In genomic region chr6:83796686-83797085, GRCm38 (mm10) we compare ENCODE assay signal across 19 mouse cellular contexts. TPM values are rescaled to one million over a fixed set of nuclear protein-coding genes. Genes with fewer than 3 reads are reported as not detected.
A peak's percentile ranks its signal among the peaks of the same experiment; 100 is the strongest.
DNase-seq lines count a peak whose midpoint lies in the region; ATAC-seq lines count a peak whose summit lies in the region.
"Had no signal": no experiment of that assay in that cellular context is flagged by ENCODE, and none has a peak within 500 bp of the region (broad histone marks: within the 10 kb centered on the region; RNA-seq: fewer than 3 reads in every experiment).

No protein-coding gene starts in this region.

- H3K27me3 ChIP-seq in kidney, embryonic 16.5 days (ENCODE audit: insufficient read depth, low read length) = no peaks in the 10 kb centered on the region
- H3K27me3 ChIP-seq in neural tube, embryonic 13.5 days = no peaks in the 10 kb centered on the region
- H3K27me3 ChIP-seq: embryonic facial prominence, embryonic 15.5 days; forebrain, embryonic 13.5 days; limb, embryonic 15.5 days; midbrain, embryonic 12.5 days; neural tube, embryonic 12.5 days had no signal

- no peaks in the 10 kb centered on the region for H3K9me3 ChIP-seq in kidney, embryonic 16.5 days (ENCODE audit: low read length)
- H3K9me3 ChIP-seq in neural tube, embryonic 13.5 days = no peaks in the 10 kb centered on the region
- H3K9me3 ChIP-seq: embryonic facial prominence, embryonic 15.5 days; forebrain, embryonic 13.5 days; G1E; limb, embryonic 15.5 days; midbrain, embryonic 12.5 days; neural tube, embryonic 12.5 days had no signal

- peak; percentile 53 for DNase-seq in kidney, adult 11 months
- DNase-seq in neural tube, embryonic 10.5 days (ENCODE audit: extremely low spot score, low spot score) = no peak
- DNase-seq in kidney, postnatal 36 days = peak; percentile 51 to 60
- no peak for DNase-seq in cerebellum, adult 8-10 months
- no peak for DNase-seq in cerebellum, postnatal 36 days
- DNase-seq: gastrocnemius, adult 2 months; heart, postnatal 10 days; lung, postnatal 14 days had no signal

- H3K27ac ChIP-seq in kidney, embryonic 16.5 days (ENCODE audit: low read length) = no peak overlapping the region
- H3K27ac ChIP-seq in neural tube, embryonic 13.5 days (replicated peaks) = no peak overlapping the region
- H3K27ac ChIP-seq: embryonic facial prominence, embryonic 15.5 days; forebrain, embryonic 13.5 days; gastrocnemius, adult 2 months; limb, embryonic 15.5 days; midbrain, embryonic 12.5 days; neural tube, embryonic 12.5 days had no signal

- ATAC-seq in kidney, embryonic 16.5 days (ENCODE audit: low FRiP score, low TSS enrichment) = no peak
- no peak for ATAC-seq in neural tube, embryonic 13.5 days (ENCODE audit: low read depth)
- ATAC-seq in erythroblast, adult 5-6 weeks (replicated peaks; ENCODE audit: low FRiP score, poor library complexity, severe bottlenecking) = no peak
- ATAC-seq: forebrain, embryonic 13.5 days had no signal

- no peak overlapping the region for H3K9ac ChIP-seq in kidney, embryonic 16.5 days (replicated peaks; ENCODE audit: low read length)
- no peak overlapping the region for H3K9ac ChIP-seq in neural tube, embryonic 13.5 days
- H3K9ac ChIP-seq: embryonic facial prominence, embryonic 15.5 days; forebrain, embryonic 13.5 days; limb, embryonic 15.5 days; midbrain, embryonic 12.5 days; neural tube, embryonic 12.5 days had no signal

- H3K4me2 ChIP-seq in kidney, embryonic 16.5 days (replicated peaks; ENCODE audit: low read depth, low read length) = no peak overlapping the region
- peak overlapping the region; percentile 68; the same call in 1 of the 2 replicates for H3K4me2 ChIP-seq in neural tube, embryonic 13.5 days

- H3K4me1 ChIP-seq in kidney, embryonic 16.5 days (ENCODE audit: insufficient read depth, low read length) = peaks cover 7% of the 10 kb centered on the region; the same call in 1 of the 2 replicates
- H3K4me1 ChIP-seq in neural tube, embryonic 13.5 days (replicated peaks) = peaks cover 21% of the 10 kb centered on the region

- H3K36me3 ChIP-seq in kidney, embryonic 16.5 days (ENCODE audit: insufficient read depth, low read length) = peaks cover 17% of the 10 kb centered on the region
- peaks cover 38% of the 10 kb centered on the region for H3K36me3 ChIP-seq in neural tube, embryonic 13.5 days

- WGBS in kidney, embryonic 16.5 days = 62% methylated on average over 3 of the region's 3 CpGs
- WGBS in neural tube, embryonic 13.5 days = 60% methylated on average over 3 of the region's 3 CpGs

- no peak overlapping the region for H3K4me3 ChIP-seq in kidney, embryonic 16.5 days (ENCODE audit: low read length)
- H3K4me3 ChIP-seq in neural tube, embryonic 13.5 days = no peak overlapping the region
- H3K4me3 ChIP-seq: embryonic facial prominence, embryonic 15.5 days; forebrain, embryonic 13.5 days; gastrocnemius, adult 2 months; limb, embryonic 15.5 days; midbrain, embryonic 12.5 days; neural tube, embryonic 12.5 days had no signal

RNA-seq across cellular contexts. Expression of gene Nagk, which starts 1.9 kb away (rescaled TPM):
- 60.7 and 60.9 TPM in 2 replicates for polyA plus RNA-seq in kidney, embryonic 16.5 days (2015; fragmentation: Nextera tagmentation; extraction: Ambion mirVana)
- polyA plus RNA-seq in neural tube, embryonic 13.5 days (2015; fragmentation: Nextera tagmentation; extraction: Ambion mirVana) = 86.3 and 91.3 TPM in 2 replicates
- 1.9 and 7.9 TPM in 2 replicates for total RNA-seq in erythroblast, adult 5-6 weeks (2015; ENCODE audit: low replicate concordance)
- total RNA-seq in erythroblast, adult 5-6 weeks (2017; ENCODE audit: low replicate concordance) = 3.5 and 3.9 TPM in 2 replicates

RNA-seq across cellular contexts. Expression of gene Tex261, which starts 21.1 kb away (rescaled TPM):
- polyA plus RNA-seq in kidney, embryonic 16.5 days (2015; fragmentation: Nextera tagmentation; extraction: Ambion mirVana) = 98.9 and 101 TPM in 2 replicates
- 66.4 and 66.7 TPM in 2 replicates for polyA plus RNA-seq in neural tube, embryonic 13.5 days (2015; fragmentation: Nextera tagmentation; extraction: Ambion mirVana)
- total RNA-seq in erythroblast, adult 5-6 weeks (2015; ENCODE audit: low replicate concordance) = 14.2 and 28.2 TPM in 2 replicates
- 8.1 and 8.6 TPM in 2 replicates for total RNA-seq in erythroblast, adult 5-6 weeks (2017; ENCODE audit: low replicate concordance)

RNA-seq across cellular contexts. Expression of gene Ankrd53, which starts 34.2 kb away (rescaled TPM):
- 0.19 and 0.30 TPM in 2 replicates for polyA plus RNA-seq in kidney, embryonic 16.5 days (2015; fragmentation: Nextera tagmentation; extraction: Ambion mirVana)
- not detected in 2 replicates for polyA plus RNA-seq in neural tube, embryonic 13.5 days (2015; fragmentation: Nextera tagmentation; extraction: Ambion mirVana)
- not detected in 2 replicates for total RNA-seq in erythroblast, adult 5-6 weeks (2015; ENCODE audit: low replicate concordance)
- total RNA-seq in erythroblast, adult 5-6 weeks (2017; ENCODE audit: low replicate concordance) = not detected in 2 replicates
- total RNA-seq: G1E; gastrocnemius, adult 2 months; heart, postnatal 10 days; left cerebral cortex, postnatal 10 days had no signal
- polyA plus RNA-seq: embryonic facial prominence, embryonic 15.5 days; G1E; intestine, embryonic 14.5 days; midbrain, embryonic 12.5 days had no signal

RNA-seq across cellular contexts. Expression of gene Paip2b, which starts 34.9 kb away (rescaled TPM):
- polyA plus RNA-seq in kidney, embryonic 16.5 days (2015; fragmentation: Nextera tagmentation; extraction: Ambion mirVana) = 17.4 and 18.1 TPM in 2 replicates
- 23.2 and 23.9 TPM in 2 replicates for polyA plus RNA-seq in neural tube, embryonic 13.5 days (2015; fragmentation: Nextera tagmentation; extraction: Ambion mirVana)
- total RNA-seq in erythroblast, adult 5-6 weeks (2015; ENCODE audit: low replicate concordance) = 0.19 and 1.9 TPM in 2 replicates
- total RNA-seq in erythroblast, adult 5-6 weeks (2017; ENCODE audit: low replicate concordance) = 2.7 and 3.5 TPM in 2 replicates

RNA-seq across cellular contexts. Expression of gene Atp6v1b1, which starts 53.9 kb away (rescaled TPM):
- 14.1 and 15.8 TPM in 2 replicates for polyA plus RNA-seq in kidney, embryonic 16.5 days (2015; fragmentation: Nextera tagmentation; extraction: Ambion mirVana)
- not detected in 2 replicates for polyA plus RNA-seq in neural tube, embryonic 13.5 days (2015; fragmentation: Nextera tagmentation; extraction: Ambion mirVana)
- total RNA-seq in erythroblast, adult 5-6 weeks (2015; ENCODE audit: low replicate concordance) = not detected in 2 replicates
- not detected in 2 replicates for total RNA-seq in erythroblast, adult 5-6 weeks (2017; ENCODE audit: low replicate concordance)
- total RNA-seq: gastrocnemius, adult 2 months; heart, postnatal 10 days had no signal
- polyA plus RNA-seq: forebrain, embryonic 13.5 days; G1E; intestine, embryonic 14.5 days; limb, embryonic 15.5 days; midbrain, embryonic 12.5 days; neural tube, embryonic 12.5 days had no signal

Comparison
In these comparisons a context has a peak if more than half of its experiments do, and no peak if none do; other contexts are left out.
1. DNase-seq: peak in kidney, adult 11 months (single experiment) and kidney, postnatal 36 days (2 of 2); none in neural tube, embryonic 10.5 days (single experiment), cerebellum, adult 8-10 months (single experiment) and cerebellum, postnatal 36 days (0 of 2).